Mouse (Mus musculus): ENCODE measurements around the gene Btf3l4. TPM values are rescaled to one million over a fixed set of nuclear protein-coding genes. Genes with fewer than 3 reads are reported as not detected.
A peak's percentile ranks its signal among the peaks of the same experiment; 100 is the strongest.

Gene Btf3l4
- polyA plus RNA-seq (2012; rRNA removed) (11.1 and 22.1 TPM in 2 replicates), polyA plus RNA-seq (2014; fragmentation: Nextera tagmentation; extraction: Ambion mirVana) (47.6 and 49.4 TPM in 2 replicates)

DNA sequence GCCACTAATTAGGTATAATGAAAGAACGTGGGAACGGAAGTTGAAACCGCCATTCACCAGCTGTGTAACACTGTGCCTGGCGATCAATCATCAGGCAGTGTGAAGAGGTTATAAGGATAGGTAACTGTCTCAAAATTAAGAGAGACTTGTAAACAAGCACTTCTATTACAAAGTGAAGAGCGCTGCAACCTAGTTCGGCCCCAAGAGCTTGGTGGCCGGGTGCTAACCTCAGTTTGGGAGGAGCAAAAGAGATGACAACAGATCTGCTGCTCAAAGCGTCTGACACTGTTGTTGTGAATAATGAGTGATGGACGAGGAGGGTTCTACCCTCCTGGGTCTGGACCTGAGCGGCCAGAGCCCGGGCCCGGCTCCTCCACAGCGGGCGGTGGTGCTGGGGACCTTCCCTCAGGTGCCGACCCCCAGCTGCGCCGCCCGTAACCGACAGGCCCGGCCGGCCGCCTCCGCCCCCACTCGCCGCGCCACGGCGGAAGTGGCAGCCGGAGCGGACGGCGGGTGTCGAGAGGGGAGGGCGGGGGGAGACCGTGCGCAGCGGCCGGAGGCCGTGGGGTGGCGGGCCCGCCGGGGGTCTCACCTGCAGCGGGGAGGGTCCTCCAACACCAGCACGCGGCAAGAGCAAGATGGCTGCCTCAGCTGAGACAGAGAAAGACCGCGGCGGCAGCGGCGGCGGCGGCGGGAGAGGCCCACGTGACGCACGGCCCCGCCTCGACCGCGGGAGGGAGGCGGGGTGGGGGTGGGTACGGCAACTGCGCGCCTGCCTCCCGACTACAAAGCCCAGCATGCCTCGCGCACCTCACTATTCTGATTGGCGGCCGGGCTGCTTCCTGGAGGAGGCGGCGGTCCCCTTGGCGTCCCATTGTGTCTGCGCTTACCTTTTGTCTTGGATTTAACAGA is at the start of gene Btf3l4:
TSS of gene Btf3l4 (minus strand) at position 699 of the 912 bp plus-strand sequence.
- peaks cover 4% of the 10 kb centered on the region; the same call in 1 of the 2 replicates for H3K36me3 ChIP-seq (replicated peaks; ENCODE audit: control insufficient read depth, insufficient read depth, low read depth)
- ATAC-seq (ENCODE audit: insufficient read depth) (peak; percentile 94), DNase-seq (ENCODE audit: low read depth in 3 of 3, low spot score in 3 of 3) (peak; percentile 86 to 88 (median 88))
- H3K4me2 ChIP-seq (ENCODE audit: low read depth) = peak within 1 kb of the TSS; percentile 94
- no peak for TF ChIP-seq EP300 (IDR thresholded peaks at IDR 0.05; ENCODE audit: low read depth)
- no peak for TF ChIP-seq CTCF (IDR thresholded peaks at IDR 0.05; ENCODE audit: low read depth)
- H3K4me3 ChIP-seq (ENCODE audit: insufficient read depth in 1 of 2, low read depth in 2 of 2, low read length in 2 of 2) = peak within 1 kb of the TSS; percentile 98 to 99
- 0% methylated on average over 67 of the region's 73 CpGs for whole genome bisulfite sequencing (ENCODE audit: insufficient replicate concordance)
- no peaks in the 10 kb centered on the region for H3K9me3 ChIP-seq (ENCODE audit: control insufficient read depth, low read length)
- H3K27ac ChIP-seq = peak within 1 kb of the TSS; percentile 89
- H3K4me1 ChIP-seq (replicated peaks; ENCODE audit: control insufficient read depth in 2 of 2, insufficient read depth in 2 of 2, low read length in 1 of 2) = peaks cover 7 to 15% of the 10 kb centered on the region in 2 experiments
- no peaks in the 10 kb centered on the region for H3K27me3 ChIP-seq (ENCODE audit: control insufficient read depth, insufficient read depth, low read length)
- peak within 1 kb of the TSS; percentile 90 for H3K9ac ChIP-seq (replicated peaks)

DNA sequence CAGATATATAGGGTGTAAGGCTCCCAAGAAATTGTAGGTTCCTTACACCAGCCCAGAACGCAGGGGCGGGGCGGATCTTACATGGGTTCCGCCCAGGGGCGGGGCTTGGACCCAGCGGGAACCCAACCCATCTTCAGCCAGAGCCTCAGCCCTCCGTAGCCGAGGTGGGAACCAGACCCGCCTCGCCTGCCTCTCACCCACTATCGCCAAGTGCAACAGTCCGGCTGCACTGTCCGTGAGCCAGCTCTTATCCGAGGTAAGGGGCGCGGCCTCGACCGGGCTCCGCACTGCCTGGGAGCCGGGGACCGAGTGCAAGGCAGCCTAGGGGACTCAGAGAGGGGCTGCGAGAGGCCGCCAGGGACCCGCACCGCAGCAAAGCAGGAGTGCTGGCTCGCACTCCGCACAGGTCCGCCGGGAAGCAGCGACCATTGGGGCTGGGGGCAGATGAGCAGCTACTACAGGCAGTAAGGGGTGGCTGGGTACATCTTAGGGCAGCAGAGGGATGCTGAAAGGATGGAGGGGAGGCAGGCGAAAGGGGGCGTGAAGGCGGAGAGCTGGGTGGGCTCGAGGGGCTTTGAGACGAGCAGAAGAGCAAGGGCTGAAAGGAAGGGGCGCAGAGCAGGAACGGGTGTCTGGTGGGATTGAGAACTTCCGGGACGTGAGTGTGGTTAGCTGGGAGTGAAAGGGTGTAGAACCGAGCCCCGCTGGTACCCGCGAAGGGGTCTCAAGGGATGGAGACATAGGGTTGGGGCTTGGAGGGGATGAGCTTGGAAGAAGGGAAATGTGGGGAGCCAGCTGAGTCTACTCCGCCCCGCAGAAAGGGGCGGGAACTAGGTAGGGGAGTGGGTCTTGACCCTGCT is 45.8 kb upstream of the Btf3l4 start, which contains the start of gene Rab3b:
TSS of gene Rab3b (plus strand) at position 101 of the 860 bp plus-strand sequence.
- H3K9ac ChIP-seq (replicated peaks) = peak within 1 kb of the TSS; percentile 31; the same call in 1 of the 2 replicates
- ATAC-seq (ENCODE audit: insufficient read depth) = peak; percentile 95

DNA sequence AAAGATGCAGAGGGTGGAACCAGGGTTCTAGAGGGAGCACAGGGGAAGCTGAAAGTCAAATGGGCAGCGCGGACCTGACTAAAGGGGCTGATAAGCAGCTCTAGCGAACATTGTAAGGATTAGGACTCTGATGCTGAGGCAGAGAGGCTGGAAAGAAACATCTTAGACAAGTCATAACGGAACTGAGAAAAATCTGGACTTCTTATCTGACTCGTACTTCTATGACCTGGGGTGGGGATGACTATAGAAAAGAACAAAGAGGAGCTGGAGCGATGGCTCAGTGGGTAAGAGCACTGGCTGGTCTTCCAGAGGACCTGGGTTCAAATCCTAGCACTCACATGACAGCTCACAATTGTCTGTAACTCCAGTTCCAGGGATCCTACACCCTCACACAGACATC is 44.5 kb upstream of the Btf3l4 start:
- 59% methylated on average over 6 of the region's 6 CpGs for WGBS (ENCODE audit: insufficient replicate concordance)
- Histone ChIP-seq H3K4me2 (ENCODE audit: low read depth) (no peak overlapping the region), H3K9ac (replicated peaks) (no peak overlapping the region), H3K27ac (no peak overlapping the region), H3K36me3 (replicated peaks; ENCODE audit: control insufficient read depth, insufficient read depth, low read depth) (no peaks in the 10 kb centered on the region), H3K9me3 (ENCODE audit: control insufficient read depth, low read length) (no peaks in the 10 kb centered on the region), H3K4me1 (replicated peaks; ENCODE audit: control insufficient read depth in 2 of 2, insufficient read depth in 2 of 2, low read length in 1 of 2) (no peaks in the 10 kb centered on the region; a peak in 1 of 4 replicates), H3K4me3 (ENCODE audit: insufficient read depth in 1 of 2, low read depth in 2 of 2, low read length in 2 of 2) (no peak overlapping the region), H3K27me3 (ENCODE audit: control insufficient read depth, insufficient read depth, low read length) (peaks cover 7% of the 10 kb centered on the region)
- no peak for ATAC-seq (ENCODE audit: insufficient read depth)
- TF ChIP-seq EP300 (IDR thresholded peaks at IDR 0.05; ENCODE audit: low read depth) = no peak
- no peak for TF ChIP-seq CTCF (IDR thresholded peaks at IDR 0.05; ENCODE audit: low read depth)
- DNase-seq (ENCODE audit: low read depth in 3 of 3, low spot score in 3 of 3) = no peak

More for the DNA sequence above, 45.8 kb upstream of the Btf3l4 start, which contains the start of gene Rab3b:
- Histone ChIP-seq H3K4me3 (ENCODE audit: insufficient read depth in 1 of 2, low read depth in 2 of 2, low read length in 2 of 2) (peak within 1 kb of the TSS; percentile 22 to 49), H3K4me1 (replicated peaks; ENCODE audit: control insufficient read depth in 2 of 2, insufficient read depth in 2 of 2, low read length in 1 of 2) (no peaks in the 10 kb centered on the region; a peak in 1 of 4 replicates), H3K36me3 (replicated peaks; ENCODE audit: control insufficient read depth, insufficient read depth, low read depth) (no peaks in the 10 kb centered on the region), H3K9me3 (ENCODE audit: control insufficient read depth, low read length) (no peaks in the 10 kb centered on the region), H3K27me3 (ENCODE audit: control insufficient read depth, insufficient read depth, low read length) (peaks cover 7% of the 10 kb centered on the region), H3K27ac (no peak within 1 kb of the TSS), H3K4me2 (ENCODE audit: low read depth) (peak within 1 kb of the TSS; percentile 85)
- TF ChIP-seq CTCF (IDR thresholded peaks at IDR 0.05; ENCODE audit: low read depth) (no peak), EP300 (IDR thresholded peaks at IDR 0.05; ENCODE audit: low read depth) (no peak)
- peak; percentile 36 to 68 (median 42) for DNase-seq (ENCODE audit: low read depth in 3 of 3, low spot score in 3 of 3)
- WGBS (ENCODE audit: insufficient replicate concordance) = 1% methylated on average over 46 of the region's 46 CpGs

DNA sequence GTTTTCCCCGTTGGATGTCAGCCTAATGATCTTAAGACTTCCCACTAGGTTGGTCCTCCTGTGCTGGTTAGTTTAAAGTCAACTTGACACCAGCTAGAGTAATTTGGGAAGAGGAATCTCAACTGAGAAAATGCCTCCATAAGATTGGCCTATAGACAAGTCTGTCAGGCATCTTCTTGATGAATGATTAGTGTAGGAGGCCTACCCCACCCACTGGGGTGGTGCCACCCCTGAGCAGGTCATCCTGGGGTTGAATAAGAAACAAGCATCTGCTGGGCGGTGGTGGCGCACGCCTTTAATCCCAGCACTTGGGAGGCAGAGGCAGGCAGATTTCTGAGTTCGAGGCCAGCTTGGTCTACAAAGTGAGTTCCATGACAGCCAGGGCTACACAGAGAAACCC is 40.3 kb upstream of the Btf3l4 start:
- no peak for ATAC-seq (ENCODE audit: insufficient read depth)
- Histone ChIP-seq H3K9ac (replicated peaks) (no peak overlapping the region), H3K4me2 (ENCODE audit: low read depth) (no peak overlapping the region), H3K9me3 (ENCODE audit: control insufficient read depth, low read length) (no peaks in the 10 kb centered on the region), H3K27ac (no peak overlapping the region), H3K36me3 (replicated peaks; ENCODE audit: control insufficient read depth, insufficient read depth, low read depth) (no peaks in the 10 kb centered on the region), H3K4me3 (ENCODE audit: insufficient read depth in 1 of 2, low read depth in 2 of 2, low read length in 2 of 2) (no peak overlapping the region), H3K4me1 (replicated peaks; ENCODE audit: control insufficient read depth in 2 of 2, insufficient read depth in 2 of 2, low read length in 1 of 2) (no peaks in the 10 kb centered on the region), H3K27me3 (ENCODE audit: control insufficient read depth, insufficient read depth, low read length) (no peaks in the 10 kb centered on the region)
- TF ChIP-seq EP300 (IDR thresholded peaks at IDR 0.05; ENCODE audit: low read depth) (no peak), CTCF (IDR thresholded peaks at IDR 0.05; ENCODE audit: low read depth) (no peak)
- 74% methylated on average over 5 of the region's 5 CpGs for WGBS (ENCODE audit: insufficient replicate concordance)
- no peak for DNase-seq (ENCODE audit: low read depth in 3 of 3, low spot score in 3 of 3)

Measured in liver, embryonic 14.5 days (tissue).